Comparison of ENCODE assay signal across 18 mouse cellular contexts in genomic region chr4:64098247-64098646, GRCm38 (mm10).
"Had no signal": no experiment of that assay in that cellular context is flagged by ENCODE, and none has a peak within 500 bp of the region (broad histone marks: within the 10 kb centered on the region; RNA-seq: fewer than 3 reads in every experiment).

No protein-coding gene starts in this region.

- H3K27me3 ChIP-seq: lung, embryonic 15.5 days; midbrain, embryonic 12.5 days; neural tube, embryonic 12.5 days had no signal

- H3K4me1 ChIP-seq: lung, embryonic 15.5 days; midbrain, embryonic 10.5 days; midbrain, embryonic 12.5 days; neural tube, embryonic 12.5 days had no signal

- H3K9me3 ChIP-seq: lung, embryonic 15.5 days; midbrain, embryonic 10.5 days; midbrain, embryonic 12.5 days; neural tube, embryonic 12.5 days had no signal

- H3K27ac ChIP-seq: liver, embryonic 14.5 days; lung, embryonic 15.5 days; macrophage; midbrain, embryonic 10.5 days; midbrain, embryonic 12.5 days; neural tube, embryonic 12.5 days had no signal

- H3K9ac ChIP-seq: liver, embryonic 14.5 days; lung, embryonic 15.5 days; midbrain, embryonic 12.5 days; neural tube, embryonic 12.5 days had no signal

- H3K4me2 ChIP-seq: lung, embryonic 15.5 days; midbrain, embryonic 12.5 days; neural tube, embryonic 12.5 days had no signal

- H3K4me3 ChIP-seq: lung, embryonic 15.5 days; midbrain, embryonic 10.5 days; midbrain, embryonic 12.5 days; neural tube, embryonic 12.5 days had no signal

- ATAC-seq: lung, postnatal 0 days; midbrain, embryonic 16.5 days had no signal

- H3K36me3 ChIP-seq: lung, embryonic 15.5 days; midbrain, embryonic 10.5 days; midbrain, embryonic 12.5 days; neural tube, embryonic 12.5 days had no signal

- DNase-seq: lung, adult 18-20 months; lung, postnatal 14 days; lung, postnatal 36 days; midbrain, embryonic 14.5 days; retina, postnatal 1 day; right cerebral cortex, postnatal 14 days; spleen, adult 18-20 months; thymus, adult 18-20 months; thymus, postnatal 14 days; thymus, postnatal 36 days had no signal
